Mouse (Mus musculus) bone marrow macrophage, adult 2 months (primary cell): Measurements from ENCODE around the gene Slc22a20. TPM values are rescaled to one million over a fixed set of nuclear protein-coding genes. Genes with fewer than 3 reads are reported as not detected.

ENCODE experiments used
- H3K27ac ChIP-seq: 2 replicates; pipeline ENCODE4 v1.5.1; 2012; ENCODE audit warnings: low read depth, low read length; ENCODE audit not compliant: insufficient read depth
- H3K4me1 ChIP-seq: 2 replicates; pipeline ENCODE4 v1.6.1; 2012; ENCODE audit warnings: low read length; ENCODE audit not compliant: control insufficient read depth, insufficient read depth
- H3K4me3 ChIP-seq: 2 replicates; pipeline ENCODE4 v1.5.1; 2012; ENCODE audit warnings: mild to moderate bottlenecking, low read length, moderate library complexity; ENCODE audit not compliant: insufficient read depth
- CTCF ChIP-seq: IDR thresholded peaks from 2 replicates; pipeline ENCODE4 v1.5.1; 2012; ENCODE audit warnings: low read depth, mild to moderate bottlenecking, low read length, moderate library complexity
- POLR2A ChIP-seq: IDR thresholded peaks from 2 replicates; pipeline ENCODE4 v1.6.1; 2012; ENCODE audit warnings: mild to moderate bottlenecking, low read depth, low read length, borderline replicate concordance
- polyA plus RNA-seq: library from polyadenylated mRNA; stranded (reverse); fragments of >200 nt; gene quantifications from 2 replicates; pipeline ENCODE4 v1.2.4, GENCODE M21; 2012; ENCODE audit not compliant: missing spikeins, insufficient read depth, insufficient read length

The Slc22a20 gene
- polyA plus RNA-seq, 1 experiment, result not detected

GRCm38 (mm10) chr19:5965280-5965679 lies 20.7 kb downstream of the Slc22a20 start:
- H3K4me1 ChIP-seq, result peaks cover 17% of the 10 kb centered on the region
- H3K27ac ChIP-seq, result peak overlapping the region; percentile 1; the same call in 1 of the 2 replicates
- H3K4me3 ChIP-seq, result no peak overlapping the region
- TF ChIP-seq CTCF, result peak; percentile 81
- TF ChIP-seq POLR2A, result no peak

- Histone ChIP-seq H3K4me3 (peak overlapping the region; percentile 95), H3K27ac (peak overlapping the region; percentile 65), H3K4me1 (peaks cover 13% of the 10 kb centered on the region)
- TF ChIP-seq CTCF (no peak), POLR2A (no peak)
Measured at GRCm38 (mm10) chr19:5964804-5965203, 21.1 kb downstream of the Slc22a20 start.

GRCm38 (mm10) chr19:5963883-5964562 lies 21.9 kb downstream of the Slc22a20 start, which contains the start of gene Pola2:
Gene Pola2, minus strand, starts transcription at chr19:5964202.
- H3K4me1 ChIP-seq, result peaks cover 9% of the 10 kb centered on the region; the same call in 1 of the 2 replicates
- H3K4me3 ChIP-seq, result peak within 1 kb of the TSS; percentile 95
- peak within 1 kb of the TSS; percentile 77 for H3K27ac ChIP-seq
- TF ChIP-seq CTCF, result no peak
- TF ChIP-seq POLR2A, result no peak

GRCm38 (mm10) chr19:5962651-5963050 lies 23.3 kb downstream of the Slc22a20 start:
- Histone ChIP-seq H3K4me1 (peaks cover 9% of the 10 kb centered on the region; the same call in 1 of the 2 replicates), H3K27ac (no peak overlapping the region), H3K4me3 (peak overlapping the region; percentile 95)
- TF ChIP-seq POLR2A (no peak), CTCF (no peak)

- Histone ChIP-seq H3K4me3 (no peak overlapping the region), H3K27ac (no peak overlapping the region), H3K4me1 (peaks cover 16% of the 10 kb centered on the region)
- TF ChIP-seq CTCF, result no peak
Measured at GRCm38 (mm10) chr19:5957371-5957770, 28.6 kb downstream of the Slc22a20 start.

GRCm38 (mm10) chr19:5956685-5957084 lies 29.3 kb downstream of the Slc22a20 start:
- H3K4me1 ChIP-seq, result peaks cover 21% of the 10 kb centered on the region
- H3K4me3 ChIP-seq, result no peak overlapping the region
- no peak overlapping the region for H3K27ac ChIP-seq
- TF ChIP-seq POLR2A (no peak), CTCF (no peak)

- no peak overlapping the region for H3K27ac ChIP-seq
- peaks cover 24% of the 10 kb centered on the region for H3K4me1 ChIP-seq
- H3K4me3 ChIP-seq, result no peak overlapping the region
- no peak for TF ChIP-seq POLR2A
Measured at GRCm38 (mm10) chr19:5955704-5956670, 30.0 kb downstream of the Slc22a20 start.

GRCm38 (mm10) chr19:5954936-5955335 lies 31.0 kb downstream of the Slc22a20 start:
- Histone ChIP-seq H3K4me1 (peaks cover 24% of the 10 kb centered on the region), H3K4me3 (no peak overlapping the region), H3K27ac (no peak overlapping the region)
- TF ChIP-seq POLR2A (no peak), CTCF (no peak)

- H3K4me1 ChIP-seq, result peaks cover 27% of the 10 kb centered on the region
- no peak for TF ChIP-seq POLR2A
- TF ChIP-seq CTCF, result no peak
- H3K4me3 ChIP-seq, result no peak overlapping the region
- H3K27ac ChIP-seq, result no peak overlapping the region
Measured at GRCm38 (mm10) chr19:5954031-5954710, 31.8 kb downstream of the Slc22a20 start.
